Comparison of ENCODE assay signal across 8 mouse cellular contexts in genomic region chr15:8279320-8279779, GRCm38 (mm10).
DNase-seq lines count a peak whose midpoint lies in the region; ATAC-seq lines count a peak whose summit lies in the region.

No protein-coding gene starts in this region.

- peak overlapping the region; percentile 41 for H3K4me3 ChIP-seq in embryonic facial prominence, embryonic 14.5 days (ENCODE audit: low read depth, low read length)
- H3K4me3 ChIP-seq in hindbrain, embryonic 12.5 days = peak overlapping the region; percentile 29
- peak overlapping the region; percentile 38 for H3K4me3 ChIP-seq in limb, embryonic 15.5 days
- peak overlapping the region; percentile 25 for H3K4me3 ChIP-seq in midbrain, embryonic 14.5 days (replicated peaks; ENCODE audit: low read depth, low read length)

- WGBS in embryonic facial prominence, embryonic 14.5 days = 31% methylated on average over 17 of the region's 17 CpGs
- 39% methylated on average over 16 of the region's 17 CpGs for whole genome bisulfite sequencing in hindbrain, embryonic 12.5 days
- WGBS in limb, embryonic 15.5 days = 40% methylated on average over 16 of the region's 17 CpGs
- 37% methylated on average over 17 of the region's 17 CpGs for WGBS in midbrain, embryonic 14.5 days

- peak overlapping the region; percentile 21; the same call in 1 of the 2 replicates for H3K27ac ChIP-seq in embryonic facial prominence, embryonic 14.5 days (replicated peaks; ENCODE audit: low read depth, low read length)
- H3K27ac ChIP-seq in hindbrain, embryonic 12.5 days = no peak overlapping the region
- no peak overlapping the region for H3K27ac ChIP-seq in limb, embryonic 15.5 days
- no peak overlapping the region for H3K27ac ChIP-seq in midbrain, embryonic 14.5 days (replicated peaks; ENCODE audit: low read depth, low read length)

- ATAC-seq in embryonic facial prominence, embryonic 14.5 days (ENCODE audit: low read depth) = peak; percentile 82
- ATAC-seq in hindbrain, embryonic 12.5 days (ENCODE audit: low FRiP score) = no peak
- ATAC-seq in limb, embryonic 15.5 days (ENCODE audit: insufficient number of reproducible peaks, low FRiP score, low TSS enrichment, low read depth) = no peak
- no peak for ATAC-seq in midbrain, embryonic 14.5 days (ENCODE audit: low FRiP score, low TSS enrichment)

- no peaks in the 10 kb centered on the region for H3K36me3 ChIP-seq in embryonic facial prominence, embryonic 14.5 days (ENCODE audit: control insufficient read depth, insufficient read depth, low read length)
- peaks cover 11% of the 10 kb centered on the region; the same call in 1 of the 2 replicates for H3K36me3 ChIP-seq in hindbrain, embryonic 12.5 days
- 0 out of 2 replicates have a peak, but pooled peaks cover 3% of the 10 kb centered on the region for H3K36me3 ChIP-seq in limb, embryonic 15.5 days
- H3K36me3 ChIP-seq in midbrain, embryonic 14.5 days (ENCODE audit: control insufficient read depth, insufficient read depth, low read length) = peaks cover 3% of the 10 kb centered on the region; the same call in 1 of the 2 replicates

- H3K4me1 ChIP-seq in embryonic facial prominence, embryonic 14.5 days (ENCODE audit: control insufficient read depth, insufficient read depth, low read length) = no peaks in the 10 kb centered on the region
- peaks cover 2% of the 10 kb centered on the region; the same call in 1 of the 2 replicates for H3K4me1 ChIP-seq in hindbrain, embryonic 12.5 days
- peaks cover 8% of the 10 kb centered on the region; the same call in 1 of the 2 replicates for H3K4me1 ChIP-seq in limb, embryonic 15.5 days
- no peaks in the 10 kb centered on the region for H3K4me1 ChIP-seq in midbrain, embryonic 14.5 days (ENCODE audit: control insufficient read depth, insufficient read depth, low read length)

- no peaks in the 10 kb centered on the region for H3K27me3 ChIP-seq in embryonic facial prominence, embryonic 14.5 days (replicated peaks; ENCODE audit: control insufficient read depth, insufficient read depth, low read length)
- no peaks in the 10 kb centered on the region for H3K27me3 ChIP-seq in hindbrain, embryonic 12.5 days
- no peaks in the 10 kb centered on the region for H3K27me3 ChIP-seq in limb, embryonic 15.5 days
- H3K27me3 ChIP-seq in midbrain, embryonic 14.5 days (ENCODE audit: control insufficient read depth, insufficient read depth, low read length) = no peaks in the 10 kb centered on the region

- intact Hi-C loops in gastrocnemius, postnatal 14 days (cut with DNase I; ENCODE audit: low total_unique reads) = no loop called here

- H3K9me3 ChIP-seq in embryonic facial prominence, embryonic 14.5 days (ENCODE audit: control insufficient read depth, low read length) = no peaks in the 10 kb centered on the region
- 0 out of 2 replicates have a peak, but pooled peaks cover 4% of the 10 kb centered on the region for H3K9me3 ChIP-seq in hindbrain, embryonic 12.5 days (replicated peaks)
- no peaks in the 10 kb centered on the region for H3K9me3 ChIP-seq in limb, embryonic 15.5 days
- H3K9me3 ChIP-seq in midbrain, embryonic 14.5 days (ENCODE audit: control insufficient read depth, low read length) = no peaks in the 10 kb centered on the region

- peak; percentile 49 for DNase-seq in gastrocnemius, postnatal 14 days
- no peak for DNase-seq in gastrocnemius, adult 8-10 months (ENCODE audit: low spot score in 2 of 2)
- peak; percentile 32 for DNase-seq in embryonic facial prominence, embryonic 14.5 days (ENCODE audit: low spot score)
- DNase-seq in midbrain, embryonic 14.5 days = peak; percentile 8
- peak; percentile 14 for DNase-seq in testis, postnatal 14 days (ENCODE audit: low spot score)
- no peak for DNase-seq in urinary bladder, adult 18-20 months (ENCODE audit: low spot score in 2 of 2)

- H3K4me2 ChIP-seq in embryonic facial prominence, embryonic 14.5 days (ENCODE audit: low read depth, low read length) = peak overlapping the region; percentile 61
- peak overlapping the region; percentile 54 for H3K4me2 ChIP-seq in hindbrain, embryonic 12.5 days (replicated peaks)
- H3K4me2 ChIP-seq in limb, embryonic 15.5 days = peak overlapping the region; percentile 47
- peak overlapping the region; percentile 49 for H3K4me2 ChIP-seq in midbrain, embryonic 14.5 days (ENCODE audit: low read length)

- H3K9ac ChIP-seq in embryonic facial prominence, embryonic 14.5 days (ENCODE audit: low read depth, low read length) = peak overlapping the region; percentile 60
- H3K9ac ChIP-seq in hindbrain, embryonic 12.5 days = peak overlapping the region; percentile 51; the same call in 1 of the 2 replicates
- H3K9ac ChIP-seq in limb, embryonic 15.5 days = 0 out of 2 replicates have a peak overlapping the region, but pooled peaks have one; percentile 23
- no peak overlapping the region for H3K9ac ChIP-seq in midbrain, embryonic 14.5 days (replicated peaks; ENCODE audit: low read length)

Comparison
In these comparisons a context has a peak if more than half of its experiments do, and no peak if none do; other contexts are left out.
1. DNase-seq: peak in gastrocnemius, postnatal 14 days (single experiment), embryonic facial prominence, embryonic 14.5 days (single experiment), midbrain, embryonic 14.5 days (single experiment) and testis, postnatal 14 days (single experiment); none in gastrocnemius, adult 8-10 months (0 of 2) and urinary bladder, adult 18-20 months (0 of 2).
2. Peak in every context shown above with its lines, with median percentiles within 50 percentile points of each other: H3K4me2 ChIP-seq and H3K4me3 ChIP-seq.